ENCODE assay signal across 28 mouse cellular contexts in the genomic region with DNA sequence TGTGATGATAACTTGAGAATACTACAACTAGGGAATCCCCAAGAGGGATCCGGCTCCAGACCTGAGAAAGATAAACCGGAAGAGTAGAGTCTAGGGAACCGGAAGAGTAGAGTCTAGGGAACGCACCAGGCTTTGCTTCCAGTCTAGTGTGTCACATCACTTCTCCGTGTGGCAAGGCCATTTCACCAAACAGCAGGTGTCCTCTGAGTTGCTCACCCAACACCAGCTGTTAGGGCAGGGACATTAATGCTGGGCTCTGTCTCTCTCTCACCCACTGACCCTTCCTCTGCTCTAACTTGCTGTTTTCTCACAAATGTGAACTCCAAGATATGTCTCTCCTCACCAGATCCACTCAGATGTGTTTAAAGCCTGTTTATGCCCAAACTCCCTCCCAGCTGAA.
"Had no signal": no experiment of that assay in that cellular context is flagged by ENCODE, and none has a peak within 500 bp of the region (broad histone marks: within the 10 kb centered on the region; RNA-seq: fewer than 3 reads in every experiment).

No protein-coding gene starts in this region.

- H3K4me3 ChIP-seq: gastrocnemius, adult 2 months; heart, adult 2 months; heart, embryonic 13.5 days; heart, embryonic 15.5 days; hindbrain, embryonic 10.5 days; hindbrain, embryonic 12.5 days; intestine, embryonic 15.5 days; layer of hippocampus, adult 2 months; left cerebral cortex, adult 2 months; limb, embryonic 10.5 days; limb, embryonic 12.5 days; liver, embryonic 13.5 days had no signal

- H3K9me3 ChIP-seq: heart, embryonic 13.5 days; heart, embryonic 15.5 days; hindbrain, embryonic 10.5 days; hindbrain, embryonic 12.5 days; intestine, embryonic 15.5 days; limb, embryonic 10.5 days; limb, embryonic 12.5 days; liver, embryonic 13.5 days had no signal

- H3K27me3 ChIP-seq: heart, embryonic 15.5 days; hindbrain, embryonic 12.5 days; intestine, embryonic 15.5 days had no signal

- H3K4me1 ChIP-seq: hindbrain, embryonic 12.5 days had no signal

- DNase-seq: gastrocnemius, adult 2 months; gastrocnemius, postnatal 10 days; gastrocnemius, postnatal 25 days; heart, adult 2 months; heart, postnatal 14 days; heart, postnatal 4 days; kidney, adult 18-20 months; kidney, adult 8-10 months; kidney, postnatal 10 days; kidney, postnatal 25 days; kidney, postnatal 4 days; liver; liver, embryonic 13.5 days had no signal

- H3K36me3 ChIP-seq: heart, embryonic 13.5 days; heart, embryonic 15.5 days; hindbrain, embryonic 10.5 days; hindbrain, embryonic 12.5 days; intestine, embryonic 15.5 days; limb, embryonic 10.5 days; limb, embryonic 12.5 days; liver, embryonic 13.5 days had no signal

- H3K4me2 ChIP-seq: heart, embryonic 11.5 days; heart, embryonic 13.5 days; heart, embryonic 15.5 days; hindbrain, embryonic 12.5 days; hindbrain, embryonic 14.5 days; intestine, embryonic 15.5 days; limb, embryonic 12.5 days; liver, embryonic 11.5 days; liver, embryonic 13.5 days had no signal

- ATAC-seq: hindbrain, embryonic 16.5 days; inflammation-experienced regulatory T-cells, adult 6 months; intestine, embryonic 15.5 days; intestine, postnatal 0 days had no signal

- H3K9ac ChIP-seq: heart, embryonic 13.5 days; heart, embryonic 15.5 days; hindbrain, embryonic 12.5 days; hindbrain, embryonic 14.5 days; intestine, embryonic 15.5 days; limb, embryonic 12.5 days; liver, embryonic 13.5 days had no signal

- H3K27ac ChIP-seq: gastrocnemius, adult 2 months; heart, adult 2 months; heart, embryonic 13.5 days; heart, embryonic 15.5 days; hindbrain, embryonic 10.5 days; hindbrain, embryonic 12.5 days; hindbrain, embryonic 14.5 days; intestine, embryonic 15.5 days; layer of hippocampus, adult 2 months; left cerebral cortex, adult 2 months; limb, embryonic 10.5 days; limb, embryonic 12.5 days; liver, embryonic 13.5 days had no signal
